In genomic region chr12:111698346-111698913, GRCm38 (mm10) we compare ENCODE assay signal across 11 mouse cellular contexts. TPM values are rescaled to one million over a fixed set of nuclear protein-coding genes. Genes with fewer than 3 reads are reported as not detected.
DNase-seq lines count a peak whose midpoint lies in the region; ATAC-seq lines count a peak whose summit lies in the region.
"Had no signal": no experiment of that assay in that cellular context is flagged by ENCODE, and none has a peak within 500 bp of the region (broad histone marks: within the 10 kb centered on the region; RNA-seq: fewer than 3 reads in every experiment).

No protein-coding gene starts in this region.

- WGBS in forebrain, embryonic 10.5 days = 82% methylated on average over 6 of the region's 6 CpGs
- 86% methylated on average over 6 of the region's 6 CpGs for WGBS in forebrain, embryonic 12.5 days
- WGBS in kidney, embryonic 14.5 days = 77% methylated on average over 6 of the region's 6 CpGs
- 69% methylated on average over 6 of the region's 6 CpGs for WGBS in embryonic facial prominence, embryonic 13.5 days
- 68% methylated on average over 6 of the region's 6 CpGs for WGBS in liver, embryonic 12.5 days (ENCODE audit: insufficient replicate concordance)

- H3K4me2 ChIP-seq in forebrain, embryonic 12.5 days = no peak overlapping the region
- H3K4me2 ChIP-seq in kidney, embryonic 14.5 days (replicated peaks; ENCODE audit: low read depth, low read length) = no peak overlapping the region
- no peak overlapping the region for H3K4me2 ChIP-seq in embryonic facial prominence, embryonic 13.5 days
- no peak overlapping the region for H3K4me2 ChIP-seq in liver, embryonic 12.5 days

- no peaks in the 10 kb centered on the region for H3K36me3 ChIP-seq in forebrain, embryonic 10.5 days (replicated peaks)
- no peaks in the 10 kb centered on the region for H3K36me3 ChIP-seq in forebrain, embryonic 12.5 days (replicated peaks)
- H3K36me3 ChIP-seq in kidney, embryonic 14.5 days (ENCODE audit: control insufficient read depth, insufficient read depth, low read length) = no peaks in the 10 kb centered on the region
- no peaks in the 10 kb centered on the region for H3K36me3 ChIP-seq in embryonic facial prominence, embryonic 13.5 days
- H3K36me3 ChIP-seq in liver, embryonic 12.5 days = no peaks in the 10 kb centered on the region

- H3K9me3 ChIP-seq in forebrain, embryonic 10.5 days = no peaks in the 10 kb centered on the region
- no peaks in the 10 kb centered on the region for H3K9me3 ChIP-seq in forebrain, embryonic 12.5 days
- H3K9me3 ChIP-seq in kidney, embryonic 14.5 days (ENCODE audit: control insufficient read depth, low read length) = no peaks in the 10 kb centered on the region
- no peaks in the 10 kb centered on the region for H3K9me3 ChIP-seq in embryonic facial prominence, embryonic 13.5 days
- no peaks in the 10 kb centered on the region for H3K9me3 ChIP-seq in liver, embryonic 12.5 days (replicated peaks)

- H3K9ac ChIP-seq in forebrain, embryonic 12.5 days = no peak overlapping the region
- peak overlapping the region; percentile 28; the same call in 1 of the 2 replicates for H3K9ac ChIP-seq in kidney, embryonic 14.5 days (ENCODE audit: low read depth, low read length)
- H3K9ac ChIP-seq in embryonic facial prominence, embryonic 13.5 days = peak overlapping the region; percentile 11
- H3K9ac ChIP-seq in liver, embryonic 12.5 days = no peak overlapping the region

- H3K27me3 ChIP-seq in forebrain, embryonic 10.5 days (ENCODE audit: poor library complexity, severe bottlenecking) = no peaks in the 10 kb centered on the region
- H3K27me3 ChIP-seq in forebrain, embryonic 12.5 days = no peaks in the 10 kb centered on the region
- H3K27me3 ChIP-seq in kidney, embryonic 14.5 days (ENCODE audit: control insufficient read depth, insufficient read depth, low read length) = no peaks in the 10 kb centered on the region
- no peaks in the 10 kb centered on the region for H3K27me3 ChIP-seq in embryonic facial prominence, embryonic 13.5 days
- 0 out of 2 replicates have a peak, but pooled peaks cover 3% of the 10 kb centered on the region for H3K27me3 ChIP-seq in liver, embryonic 12.5 days (replicated peaks)

- peaks cover 72% of the 10 kb centered on the region for H3K4me1 ChIP-seq in forebrain, embryonic 10.5 days
- H3K4me1 ChIP-seq in forebrain, embryonic 12.5 days = peaks cover 28% of the 10 kb centered on the region
- H3K4me1 ChIP-seq in kidney, embryonic 14.5 days (ENCODE audit: control insufficient read depth, insufficient read depth, low read length) = peaks cover 16% of the 10 kb centered on the region
- H3K4me1 ChIP-seq in embryonic facial prominence, embryonic 13.5 days = peaks cover 27% of the 10 kb centered on the region
- H3K4me1 ChIP-seq in liver, embryonic 12.5 days = peaks cover 19% of the 10 kb centered on the region

- DNase-seq in forebrain, embryonic 10.5 days (ENCODE audit: extremely low spot score, low spot score) = no peak
- no peak for DNase-seq in kidney, adult 9 months
- peak; percentile 86 for DNase-seq in cerebellum, adult 11-12 months
- DNase-seq in layer of hippocampus, adult 9-11 months = no peak
- DNase-seq: gastrocnemius, postnatal 14 days; liver had no signal

- H3K4me3 ChIP-seq in forebrain, embryonic 10.5 days = no peak overlapping the region
- H3K4me3 ChIP-seq in forebrain, embryonic 12.5 days (replicated peaks) = no peak overlapping the region
- no peak overlapping the region for H3K4me3 ChIP-seq in kidney, embryonic 14.5 days (ENCODE audit: low read length)
- H3K4me3 ChIP-seq in embryonic facial prominence, embryonic 13.5 days = no peak overlapping the region
- H3K4me3 ChIP-seq in liver, embryonic 12.5 days = no peak overlapping the region
- H3K4me3 ChIP-seq: myocyte had no signal

- H3K27ac ChIP-seq in forebrain, embryonic 10.5 days = peak overlapping the region; percentile 98
- H3K27ac ChIP-seq in forebrain, embryonic 12.5 days = no peak overlapping the region
- no peak overlapping the region for H3K27ac ChIP-seq in kidney, embryonic 14.5 days (ENCODE audit: low read depth, low read length)
- no peak overlapping the region for H3K27ac ChIP-seq in embryonic facial prominence, embryonic 13.5 days
- H3K27ac ChIP-seq in liver, embryonic 12.5 days = no peak overlapping the region

- ATAC-seq in forebrain, embryonic 12.5 days (ENCODE audit: low FRiP score) = no peak
- ATAC-seq in kidney, embryonic 14.5 days (ENCODE audit: low FRiP score, low TSS enrichment) = no peak
- ATAC-seq in embryonic facial prominence, embryonic 13.5 days (ENCODE audit: insufficient number of reproducible peaks, insufficient read depth, low FRiP score, low TSS enrichment, low read depth) = no peak
- ATAC-seq in liver, embryonic 12.5 days = no peak

RNA-seq across cellular contexts. Expression of gene Bag5, which starts 14.6 kb away (rescaled TPM):
- 56.5 and 57.5 TPM in 2 replicates for polyA plus RNA-seq in forebrain, embryonic 10.5 days (2016; fragmentation: Nextera tagmentation; extraction: Ambion mirVana)
- polyA plus RNA-seq in forebrain, embryonic 12.5 days (2016; fragmentation: Nextera tagmentation; extraction: Ambion mirVana) = 59.0 and 62.7 TPM in 2 replicates
- 45.2 and 49.7 TPM in 2 replicates for polyA plus RNA-seq in kidney, embryonic 14.5 days (2014; fragmentation: Nextera tagmentation; extraction: Ambion mirVana)
- 64.5 and 67.3 TPM in 2 replicates for polyA plus RNA-seq in embryonic facial prominence, embryonic 13.5 days (2015; fragmentation: Nextera tagmentation; extraction: Ambion mirVana)
- 28.4 and 28.5 TPM in 2 replicates for polyA plus RNA-seq in liver, embryonic 12.5 days (2016; fragmentation: Nextera tagmentation; extraction: Ambion mirVana)

RNA-seq across cellular contexts. Expression of gene Apopt1, which starts 14.6 kb away (rescaled TPM):
- 57.9 and 62.6 TPM in 2 replicates for polyA plus RNA-seq in forebrain, embryonic 10.5 days (2016; fragmentation: Nextera tagmentation; extraction: Ambion mirVana)
- polyA plus RNA-seq in forebrain, embryonic 12.5 days (2016; fragmentation: Nextera tagmentation; extraction: Ambion mirVana) = 55.0 and 56.0 TPM in 2 replicates
- 63.1 and 63.4 TPM in 2 replicates for polyA plus RNA-seq in kidney, embryonic 14.5 days (2014; fragmentation: Nextera tagmentation; extraction: Ambion mirVana)
- polyA plus RNA-seq in embryonic facial prominence, embryonic 13.5 days (2015; fragmentation: Nextera tagmentation; extraction: Ambion mirVana) = 57.1 and 66.0 TPM in 2 replicates
- polyA plus RNA-seq in liver, embryonic 12.5 days (2016; fragmentation: Nextera tagmentation; extraction: Ambion mirVana) = 36.3 and 36.5 TPM in 2 replicates

RNA-seq across cellular contexts. Expression of gene Trmt61a, which starts 20.5 kb away (rescaled TPM):
- polyA plus RNA-seq in forebrain, embryonic 10.5 days (2016; fragmentation: Nextera tagmentation; extraction: Ambion mirVana) = 23.7 and 23.8 TPM in 2 replicates
- polyA plus RNA-seq in forebrain, embryonic 12.5 days (2016; fragmentation: Nextera tagmentation; extraction: Ambion mirVana) = 15.4 and 16.7 TPM in 2 replicates
- 6.7 and 11.9 TPM in 2 replicates for polyA plus RNA-seq in kidney, embryonic 14.5 days (2014; fragmentation: Nextera tagmentation; extraction: Ambion mirVana)
- 12.5 and 13.7 TPM in 2 replicates for polyA plus RNA-seq in embryonic facial prominence, embryonic 13.5 days (2015; fragmentation: Nextera tagmentation; extraction: Ambion mirVana)
- 19.4 and 20.9 TPM in 2 replicates for polyA plus RNA-seq in liver, embryonic 12.5 days (2016; fragmentation: Nextera tagmentation; extraction: Ambion mirVana)

RNA-seq across cellular contexts. Expression of gene Ckb, which starts 26.3 kb away (rescaled TPM):
- 1,567 and 1,577 TPM in 2 replicates for polyA plus RNA-seq in forebrain, embryonic 10.5 days (2016; fragmentation: Nextera tagmentation; extraction: Ambion mirVana)
- polyA plus RNA-seq in forebrain, embryonic 12.5 days (2016; fragmentation: Nextera tagmentation; extraction: Ambion mirVana) = 2,395 and 2,485 TPM in 2 replicates
- polyA plus RNA-seq in kidney, embryonic 14.5 days (2014; fragmentation: Nextera tagmentation; extraction: Ambion mirVana) = 81.5 and 88.5 TPM in 2 replicates
- 118 and 135 TPM in 2 replicates for polyA plus RNA-seq in embryonic facial prominence, embryonic 13.5 days (2015; fragmentation: Nextera tagmentation; extraction: Ambion mirVana)
- polyA plus RNA-seq in liver, embryonic 12.5 days (2016; fragmentation: Nextera tagmentation; extraction: Ambion mirVana) = 54.1 and 54.6 TPM in 2 replicates

Comparison
In these comparisons a context has a peak if more than half of its experiments do, and no peak if none do; other contexts are left out.
1. H3K9ac ChIP-seq: peak in kidney, embryonic 14.5 days (single experiment) and embryonic facial prominence, embryonic 13.5 days (single experiment); none in forebrain, embryonic 12.5 days (single experiment) and liver, embryonic 12.5 days (single experiment).